Mouse (Mus musculus): ENCODE data around the gene Arid2. TPM values are rescaled to one million over a fixed set of nuclear protein-coding genes. Genes with fewer than 3 reads are reported as not detected.

Arid2 gene
- total and polyA plus RNA-seq, 3 experiments = 20.3 to 31.2 (median 25.9) TPM

- Histone ChIP-seq H3K4me1 (ENCODE audit: control insufficient read depth in 1 of 2, insufficient read depth in 2 of 2, low read length in 2 of 2) (peaks cover 19 to 26% of the 10 kb centered on the region in 2 experiments), H3K9ac (ENCODE audit: control insufficient read depth, low read depth, low read length, poor library complexity, severe bottlenecking) (no peak overlapping the region), H3K4me3 (ENCODE audit: control insufficient read depth in 1 of 2, insufficient read depth in 1 of 2, low read depth in 2 of 2, low read length in 2 of 2) (no peak overlapping the region), H3K9me3 (replicated peaks; ENCODE audit: insufficient read depth, low read length) (no peaks in the 10 kb centered on the region), H3K27me3 (ENCODE audit: control insufficient read depth in 1 of 2, insufficient read depth in 2 of 2, low read length in 2 of 2) (no peaks in the 10 kb centered on the region), H3K36me3 (ENCODE audit: control insufficient read depth in 1 of 2, insufficient read depth in 2 of 2, low read length in 2 of 2) (peaks cover 3 to 27% of the 10 kb centered on the region in 2 experiments; a peak in 3 of 4 replicates), H3K27ac (ENCODE audit: control insufficient read depth, low read depth, low read length) (no peak overlapping the region), H3K79me2 (ENCODE audit: control insufficient read depth, insufficient read depth, low read length, poor library complexity) (peaks cover 5% of the 10 kb centered on the region; the same call in 1 of the 2 replicates)
- TF ChIP-seq ZMIZ1 (IDR thresholded peaks at IDR 0.05; ENCODE audit: low read depth, low read length) = 0 out of 2 replicates have a peak, but pooled peaks have one; percentile 15
- no peak for TF ChIP-seq ZKSCAN1 (IDR thresholded peaks at IDR 0.05; ENCODE audit: low read depth, low read length)
- no peak for TF ChIP-seq MAX (IDR thresholded peaks at IDR 0.05; ENCODE audit: low read length)
- peak in 1 of 2 experiments; percentile 3; a peak in 1 of 4 replicates for TF ChIP-seq POLR2A (IDR thresholded peaks at IDR 0.05; ENCODE audit: control insufficient read depth in 1 of 2, insufficient read depth in 1 of 2, low read depth in 1 of 2, low read length in 2 of 2, poor library complexity in 1 of 2)
- TF ChIP-seq POLR2AphosphoS2 (IDR thresholded peaks at IDR 0.05; ENCODE audit: low read length) = peak; percentile 1; the same call in 1 of the 2 replicates
- no peak for DNase-seq (ENCODE audit: low read depth, low spot score)
Measured at GRCm38 (mm10) chr15:96272356-96272755, 15.0 kb upstream of the Arid2 start.

- no peak overlapping the region for H3K27ac ChIP-seq (ENCODE audit: control insufficient read depth, low read depth, low read length)
- no peak overlapping the region for H3K9ac ChIP-seq (ENCODE audit: control insufficient read depth, low read depth, low read length, poor library complexity, severe bottlenecking)
- TF ChIP-seq MXI1 (IDR thresholded peaks at IDR 0.05; ENCODE audit: low read depth, low read length) (no peak), SIN3A (IDR thresholded peaks at IDR 0.05; ENCODE audit: low read length) (0 out of 2 replicates have a peak, but pooled peaks have one; percentile 10)
- peaks cover 5 to 43% of the 10 kb centered on the region in 2 experiments; a peak in 3 of 4 replicates for H3K36me3 ChIP-seq (ENCODE audit: control insufficient read depth in 1 of 2, insufficient read depth in 2 of 2, low read length in 2 of 2)
- no peaks in the 10 kb centered on the region for H3K27me3 ChIP-seq (ENCODE audit: control insufficient read depth in 1 of 2, insufficient read depth in 2 of 2, low read length in 2 of 2)
- no peaks in the 10 kb centered on the region for H3K9me3 ChIP-seq (replicated peaks; ENCODE audit: insufficient read depth, low read length)
- H3K4me1 ChIP-seq (ENCODE audit: control insufficient read depth in 1 of 2, insufficient read depth in 2 of 2, low read length in 2 of 2) = peaks cover 28 to 29% of the 10 kb centered on the region in 2 experiments
- no peak for DNase-seq (ENCODE audit: low read depth, low spot score)
- H3K4me3 ChIP-seq (ENCODE audit: control insufficient read depth in 1 of 2, insufficient read depth in 1 of 2, low read depth in 2 of 2, low read length in 2 of 2) = no peak overlapping the region
- H3K79me2 ChIP-seq (ENCODE audit: control insufficient read depth, insufficient read depth, low read length, poor library complexity) = peaks cover 10% of the 10 kb centered on the region; the same call in 1 of the 2 replicates
Measured at GRCm38 (mm10) chr15:96274341-96274740, 13.0 kb upstream of the Arid2 start.

GRCm38 (mm10) chr15:96275198-96275597 is 12.1 kb upstream of the Arid2 start:
- Histone ChIP-seq H3K27me3 (ENCODE audit: control insufficient read depth in 1 of 2, insufficient read depth in 2 of 2, low read length in 2 of 2) (no peaks in the 10 kb centered on the region), H3K9me3 (replicated peaks; ENCODE audit: insufficient read depth, low read length) (no peaks in the 10 kb centered on the region), H3K4me1 (ENCODE audit: control insufficient read depth in 1 of 2, insufficient read depth in 2 of 2, low read length in 2 of 2) (peaks cover 30 to 31% of the 10 kb centered on the region in 2 experiments), H3K4me3 (ENCODE audit: control insufficient read depth in 1 of 2, insufficient read depth in 1 of 2, low read depth in 2 of 2, low read length in 2 of 2) (peak overlapping the region in 1 of 2 experiments; percentile 12; a peak in 1 of 4 replicates), H3K36me3 (ENCODE audit: control insufficient read depth in 1 of 2, insufficient read depth in 2 of 2, low read length in 2 of 2) (peaks cover 7 to 45% of the 10 kb centered on the region in 2 experiments), H3K79me2 (ENCODE audit: control insufficient read depth, insufficient read depth, low read length, poor library complexity) (peaks cover 17% of the 10 kb centered on the region), H3K27ac (ENCODE audit: control insufficient read depth, low read depth, low read length) (peak overlapping the region; percentile 94), H3K9ac (ENCODE audit: control insufficient read depth, low read depth, low read length, poor library complexity, severe bottlenecking) (peak overlapping the region; percentile 48)
- DNase-seq (ENCODE audit: low read depth, low spot score) = no peak
- TF ChIP-seq RCOR1 (IDR thresholded peaks at IDR 0.05; ENCODE audit: low read depth, low read length) = no peak
- TF ChIP-seq BHLHE40 (IDR thresholded peaks at IDR 0.05; ENCODE audit: borderline replicate concordance, low read depth, low read length) = no peak
- no peak for TF ChIP-seq ZKSCAN1 (IDR thresholded peaks at IDR 0.05; ENCODE audit: low read depth, low read length)
- 0 out of 2 replicates have a peak, but pooled peaks have one; percentile 25 for TF ChIP-seq ETS1 (IDR thresholded peaks at IDR 0.05; ENCODE audit: low read depth, low read length)
- peak; percentile 14; the same call in 1 of the 2 replicates for TF ChIP-seq MYC (IDR thresholded peaks at IDR 0.05; ENCODE audit: low read depth, low read length)
- TF ChIP-seq MAX (IDR thresholded peaks at IDR 0.05; ENCODE audit: low read length) = peak; percentile 25; the same call in 1 of the 2 replicates

All from MEL (cell line).